Mouse (Mus musculus): ENCODE measurements around the gene Mas1. TPM values are rescaled to one million over a fixed set of nuclear protein-coding genes. Genes with fewer than 3 reads are reported as not detected.
"Not testable (repeated sequence)": the region's sequence is repeated elsewhere in the genome, so short reads cannot be mapped to it uniquely, and the experiment has no call there.

Gene Mas1
- not detected in 2 replicates for total RNA-seq (2015)
- total RNA-seq (2017), result not detected in 2 replicates

DNA sequence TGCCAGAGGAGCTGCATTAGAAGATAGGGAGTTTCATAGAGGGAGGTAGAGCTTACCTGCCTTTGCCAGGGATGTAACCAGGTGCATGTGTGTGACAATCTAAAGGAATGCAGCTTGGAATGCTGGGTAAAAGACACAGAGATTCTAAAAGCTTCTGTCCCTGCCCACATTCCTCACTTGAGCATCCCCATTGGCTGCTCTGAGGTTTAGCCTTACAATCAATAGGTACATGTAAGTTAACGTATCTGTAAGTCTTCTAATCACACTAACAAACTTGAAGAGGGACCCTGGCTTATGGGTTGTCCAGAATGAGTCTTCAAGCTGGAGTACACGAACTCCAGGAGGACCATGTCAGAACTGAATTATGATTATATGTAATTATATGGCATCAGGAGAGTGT is at the start of gene Mas1:
Gene Mas1, minus strand, starts transcription at position 101 of the 400 bp plus-strand sequence.
- no peak for ATAC-seq (replicated peaks; ENCODE audit: poor library complexity)

DNA sequence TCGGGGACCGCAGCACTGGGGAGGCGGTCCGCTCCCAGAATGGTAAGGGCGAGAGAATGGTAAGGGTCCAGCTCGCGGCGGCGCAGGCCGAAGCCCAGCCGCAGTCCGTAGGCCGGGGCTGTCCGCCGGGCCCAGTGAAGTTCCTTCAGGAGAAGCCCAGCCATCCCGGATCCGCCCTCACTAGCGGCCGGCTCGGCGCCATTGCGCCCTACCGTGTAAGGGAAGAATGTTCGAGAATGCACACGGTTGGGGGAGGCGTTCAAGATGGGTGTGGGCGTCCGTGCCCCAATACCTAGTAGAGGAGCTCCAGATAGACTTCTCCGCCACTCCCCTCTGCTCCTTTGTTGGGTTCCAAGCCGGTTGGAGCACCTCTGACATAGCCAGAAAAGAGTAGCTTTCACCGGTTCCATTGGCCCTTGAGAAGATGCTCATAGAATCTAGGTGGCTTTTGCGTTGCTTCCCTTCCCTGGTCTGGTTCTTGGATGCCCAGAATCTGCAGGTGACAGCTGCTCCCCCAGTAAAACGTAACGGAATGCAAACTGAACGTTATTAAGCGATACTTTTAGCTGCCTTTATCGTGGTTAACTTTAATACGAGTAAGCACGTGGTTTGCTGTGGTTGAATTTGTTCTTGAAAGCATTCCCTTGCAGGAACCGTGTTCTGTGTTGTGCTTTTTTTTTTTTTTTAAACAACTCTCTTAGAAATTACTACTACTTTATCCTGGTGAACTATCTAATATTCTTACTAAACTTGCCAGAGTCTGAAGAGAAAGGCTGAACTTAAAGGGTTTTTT is 48.8 kb upstream of the Mas1 start:
- peak; percentile 49 for ATAC-seq (replicated peaks; ENCODE audit: poor library complexity)

DNA sequence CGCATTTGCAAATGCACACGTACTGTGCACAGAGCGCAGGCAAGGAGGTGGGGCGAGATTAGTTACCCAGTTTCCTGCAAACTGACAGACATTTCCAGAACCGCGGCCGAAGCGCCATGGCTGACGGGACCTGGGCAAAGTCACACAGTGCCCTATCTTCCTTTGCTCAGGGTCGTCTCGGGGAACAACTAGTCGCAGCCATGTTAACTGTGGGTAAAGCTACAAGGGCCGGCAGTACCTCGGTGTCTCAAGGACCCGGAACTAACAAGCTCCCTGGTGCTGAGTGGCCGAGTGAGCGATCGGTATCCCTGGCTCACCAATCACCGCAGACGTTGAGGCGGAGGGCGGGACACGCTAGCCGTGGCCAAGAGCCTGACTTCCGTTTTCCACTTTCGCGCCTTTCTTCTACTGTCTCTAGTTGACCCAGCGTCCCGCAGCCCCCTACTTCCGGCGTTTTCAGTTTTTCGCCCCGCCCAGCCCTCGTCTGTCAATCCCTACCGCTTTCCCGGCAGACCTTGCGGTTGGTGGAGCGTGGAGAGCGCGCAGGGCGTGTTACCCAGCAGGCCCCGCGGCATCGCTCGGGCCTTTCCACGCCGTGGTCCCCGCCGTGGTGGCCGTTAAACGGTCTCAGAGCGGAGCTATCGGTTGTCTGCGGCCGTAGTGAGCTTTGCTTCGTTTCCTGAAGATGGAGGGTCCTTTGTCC is 48.1 kb upstream of the Mas1 start, which contains the start of gene Mrpl18:
Gene Mrpl18, minus strand, starts transcription at position 465 of the 703 bp plus-strand sequence.
- peak; percentile 92 for ATAC-seq (replicated peaks; ENCODE audit: poor library complexity)

DNA sequence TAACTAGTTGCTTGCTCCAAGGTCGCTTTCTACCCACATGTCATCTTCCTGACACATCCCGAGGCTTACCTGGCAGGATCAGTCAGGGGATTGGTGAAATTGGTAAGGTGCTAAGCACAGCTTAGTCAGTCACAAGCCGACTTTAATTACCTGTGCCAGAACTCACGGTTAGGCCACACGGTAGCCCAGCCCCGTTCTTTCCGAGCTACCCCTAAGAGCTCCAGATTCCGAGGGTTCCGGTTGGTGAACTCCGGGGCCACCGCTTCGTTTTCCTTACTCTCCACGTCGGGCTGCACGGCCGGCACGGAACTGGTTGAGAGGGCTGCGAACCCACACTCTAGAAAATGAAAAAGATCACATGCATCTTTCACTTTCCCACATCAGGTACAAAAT is 47.5 kb upstream of the Mas1 start, which contains the start of gene Tcp1:
Gene Tcp1, plus strand, starts transcription at position 214 of the 393 bp plus-strand sequence.
- ATAC-seq (replicated peaks; ENCODE audit: poor library complexity), result peak; percentile 4

DNA sequence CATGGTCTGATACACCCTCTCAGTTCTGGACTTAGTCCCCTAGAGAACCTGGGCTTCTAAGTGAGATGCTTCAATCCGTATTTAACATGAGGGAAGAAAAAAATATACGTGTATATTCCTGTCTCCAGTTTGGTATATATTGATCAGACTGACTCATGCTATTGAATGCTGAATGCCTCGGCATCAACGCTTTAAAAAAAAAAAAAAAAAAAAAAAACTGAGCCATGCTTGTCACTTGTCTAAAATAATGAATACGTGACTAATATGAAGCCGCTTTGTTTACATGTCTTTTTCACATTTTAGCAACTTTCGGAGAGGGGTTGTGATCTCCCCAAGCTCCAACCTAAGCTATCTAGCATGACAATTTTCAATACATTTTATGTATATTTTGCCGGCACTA is 42.4 kb upstream of the Mas1 start:
- ATAC-seq (replicated peaks; ENCODE audit: poor library complexity), result no peak

DNA sequence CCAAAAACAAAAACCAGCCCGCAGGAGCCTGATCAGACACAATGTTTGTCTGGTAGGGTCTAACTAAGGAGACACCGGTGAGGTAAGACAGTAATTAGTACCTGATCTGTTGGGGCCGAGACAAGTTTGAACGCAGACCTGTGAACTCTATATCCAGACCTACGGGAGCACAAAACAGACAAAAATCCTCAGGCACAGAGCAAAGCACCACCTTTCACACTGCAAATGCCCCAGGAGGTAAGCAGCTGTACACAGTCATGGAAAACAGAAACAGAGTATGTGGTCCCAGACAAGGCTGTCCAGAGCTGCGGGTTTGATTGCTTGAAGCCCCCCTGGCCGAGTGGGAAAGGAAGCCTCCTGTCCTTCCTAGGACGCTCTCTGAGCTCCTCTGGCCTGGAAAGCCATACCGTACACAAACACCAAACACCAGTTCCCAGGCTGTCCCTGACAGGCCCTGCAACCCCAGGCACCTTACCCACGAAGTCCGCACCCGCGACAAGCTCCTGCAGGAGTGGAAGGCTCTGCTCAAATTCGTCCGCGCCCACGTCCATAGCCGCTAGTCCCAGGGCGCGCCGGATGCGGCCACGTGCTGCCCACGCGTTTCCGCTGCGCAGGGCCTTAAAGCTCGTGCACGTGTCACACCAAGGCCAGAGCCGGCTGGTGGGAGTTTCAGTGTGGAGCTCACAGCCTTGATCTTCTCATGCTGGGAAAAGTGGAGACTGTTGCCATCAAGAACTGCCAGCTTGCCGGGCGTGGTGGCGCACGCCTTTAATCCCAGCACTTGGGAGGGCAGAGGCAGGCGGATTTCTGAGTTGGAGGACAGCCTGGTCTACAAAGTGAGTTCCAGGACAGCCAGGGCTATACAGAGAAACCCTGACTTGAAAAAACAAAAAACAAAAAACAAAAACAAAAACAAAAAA is 41.7 kb upstream of the Mas1 start, which contains the start of gene Pnldc1:
Gene Pnldc1, minus strand, starts transcription at position 870 of the 920 bp plus-strand sequence.
- no peak for ATAC-seq (replicated peaks; ENCODE audit: poor library complexity)

DNA sequence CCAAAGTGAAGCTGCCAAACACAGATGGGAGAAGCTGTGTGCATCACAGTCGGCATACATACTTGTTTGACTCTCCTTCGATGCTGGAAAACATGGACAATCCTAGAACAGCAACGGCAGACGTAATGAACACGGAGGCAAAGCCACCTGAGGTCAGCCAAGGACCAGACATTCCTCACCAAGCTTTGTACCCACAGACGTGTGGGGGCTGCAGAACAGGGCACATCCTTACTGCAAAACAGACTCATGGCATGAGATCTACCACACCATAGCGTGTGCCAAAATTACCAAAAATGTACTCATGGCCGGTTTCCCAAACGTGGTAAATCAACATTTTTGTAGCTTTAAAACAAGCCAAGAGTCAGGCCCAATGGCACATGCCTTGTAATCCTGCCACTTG is 38.5 kb upstream of the Mas1 start:
- no peak for ATAC-seq (replicated peaks; ENCODE audit: poor library complexity)

DNA sequence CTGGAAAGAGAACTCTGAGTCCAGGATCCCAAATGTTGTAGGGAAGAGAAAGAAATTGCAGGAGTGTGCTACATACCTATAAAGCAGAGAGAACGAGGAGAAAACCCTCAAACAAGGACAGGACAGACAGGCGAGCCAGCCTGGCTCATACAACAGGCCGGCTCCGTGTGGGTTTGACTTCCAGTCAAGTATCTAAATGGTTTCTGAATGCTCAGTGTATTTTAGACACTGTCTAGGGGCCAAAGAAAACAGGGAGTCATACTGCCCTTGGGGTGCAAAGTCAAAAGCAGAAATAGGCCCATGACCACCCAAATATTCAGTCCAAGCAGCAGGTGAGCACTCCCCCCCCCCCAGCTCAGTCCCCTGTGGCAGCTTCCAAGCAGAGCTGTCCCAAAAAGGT is 37.9 kb upstream of the Mas1 start:
- no peak for ATAC-seq (replicated peaks; ENCODE audit: poor library complexity)

DNA sequence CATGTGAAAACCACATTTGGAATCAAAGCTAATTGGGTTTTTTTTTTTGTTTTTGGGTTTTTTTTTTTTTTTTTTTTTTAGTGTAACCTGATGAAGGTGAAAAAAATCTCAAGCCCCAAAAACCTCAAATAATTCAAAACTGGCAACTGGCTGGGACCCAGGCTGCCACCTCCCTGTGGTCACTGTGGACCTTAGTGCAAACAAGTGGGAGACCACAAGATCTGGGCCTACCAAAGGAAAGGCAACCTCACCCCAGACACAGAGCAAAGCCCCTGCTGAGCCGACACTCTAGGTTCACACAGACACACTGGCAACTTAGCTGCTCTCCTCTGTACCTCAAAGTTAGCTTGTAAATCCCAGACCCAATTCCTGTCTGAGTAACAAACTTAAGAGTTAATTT is 36.4 kb upstream of the Mas1 start:
- no peak for ATAC-seq (replicated peaks; ENCODE audit: poor library complexity)

DNA sequence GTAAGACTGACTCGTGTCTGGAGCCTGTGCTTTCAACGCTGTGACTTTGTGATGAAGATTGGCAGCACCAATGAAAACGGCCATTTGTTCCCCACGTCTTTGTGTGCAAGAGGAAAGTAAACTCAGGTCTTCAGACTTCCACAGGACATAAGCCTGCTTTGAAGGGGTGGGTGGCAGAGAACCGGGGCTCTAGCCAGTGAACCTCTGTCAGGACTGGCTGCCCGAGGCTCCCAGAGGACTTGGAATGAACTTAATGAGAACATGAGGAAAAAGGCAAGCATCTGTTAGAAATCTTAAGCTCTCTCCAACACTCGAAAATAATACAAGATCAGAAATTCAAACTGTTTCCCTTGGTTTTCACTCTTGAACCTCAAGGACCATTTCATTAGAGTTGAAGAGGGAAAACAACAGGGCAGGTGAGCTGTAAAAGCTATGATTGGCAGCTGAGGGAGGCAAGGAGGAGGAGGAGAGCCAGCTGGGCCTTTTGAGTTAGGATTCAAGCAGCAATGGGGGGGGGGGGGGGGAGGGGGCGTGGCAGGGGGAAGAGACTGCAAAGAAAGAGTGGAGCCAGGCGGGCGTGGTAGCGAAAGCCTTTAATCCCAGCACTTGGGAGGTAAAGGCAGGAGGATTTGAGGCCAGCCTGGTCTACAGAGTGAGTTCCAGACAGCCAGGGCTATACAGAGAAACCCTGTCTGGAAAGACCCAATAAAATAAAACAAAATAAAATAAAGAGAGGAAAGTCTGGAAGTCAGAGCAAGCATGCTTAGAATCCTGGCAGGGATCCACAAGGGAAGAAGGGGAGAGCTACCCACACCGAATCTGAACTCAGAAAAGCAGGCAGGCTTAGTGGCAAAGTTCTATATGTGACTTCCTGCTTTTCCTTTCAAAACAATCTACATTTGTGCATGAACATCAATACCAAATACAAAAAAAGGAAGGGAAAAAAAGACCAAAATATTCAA is 35.7 kb upstream of the Mas1 start:
- no peak for ATAC-seq (replicated peaks; ENCODE audit: poor library complexity)

DNA sequence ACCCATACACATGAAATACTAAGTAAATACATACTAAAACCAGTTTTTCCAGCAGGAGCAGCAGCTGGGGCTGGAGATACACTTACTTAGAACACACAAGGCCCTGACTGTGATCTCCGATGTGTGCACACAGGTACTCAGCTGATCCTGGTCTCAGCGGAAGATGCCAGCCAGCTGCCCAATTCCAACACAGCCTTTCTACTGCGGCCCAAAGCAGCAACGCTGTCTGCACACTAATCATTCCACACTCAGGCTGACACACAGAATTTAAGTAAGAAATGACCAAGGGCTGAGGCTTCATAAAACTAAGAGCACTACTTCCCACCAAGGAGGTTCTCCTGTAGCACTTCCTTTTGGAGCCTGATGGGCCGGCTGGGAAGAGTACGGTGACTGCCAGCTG is 34.3 kb upstream of the Mas1 start:
- no peak for ATAC-seq (replicated peaks; ENCODE audit: poor library complexity)

DNA sequence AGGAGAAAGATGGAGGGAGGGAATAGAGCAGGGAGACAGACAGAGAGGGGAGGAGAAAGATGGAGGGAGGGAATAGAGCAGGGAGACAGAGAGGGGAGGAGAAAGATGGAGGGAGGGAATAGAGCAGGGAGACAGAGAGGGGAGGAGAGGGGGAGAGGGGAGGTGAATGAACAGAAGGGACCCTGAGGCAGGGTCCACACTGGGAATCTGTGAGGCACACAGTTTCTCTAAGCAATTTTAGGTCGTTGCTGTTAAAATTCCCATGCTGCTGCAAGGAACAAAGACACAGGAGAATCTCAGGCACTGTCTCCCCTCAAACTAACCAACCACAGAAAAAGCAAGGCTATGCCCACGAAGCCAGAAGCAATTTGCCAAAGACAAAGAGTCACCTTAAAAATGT is 30.7 kb upstream of the Mas1 start:
- ATAC-seq (replicated peaks; ENCODE audit: poor library complexity), result not testable (repeated sequence)

DNA sequence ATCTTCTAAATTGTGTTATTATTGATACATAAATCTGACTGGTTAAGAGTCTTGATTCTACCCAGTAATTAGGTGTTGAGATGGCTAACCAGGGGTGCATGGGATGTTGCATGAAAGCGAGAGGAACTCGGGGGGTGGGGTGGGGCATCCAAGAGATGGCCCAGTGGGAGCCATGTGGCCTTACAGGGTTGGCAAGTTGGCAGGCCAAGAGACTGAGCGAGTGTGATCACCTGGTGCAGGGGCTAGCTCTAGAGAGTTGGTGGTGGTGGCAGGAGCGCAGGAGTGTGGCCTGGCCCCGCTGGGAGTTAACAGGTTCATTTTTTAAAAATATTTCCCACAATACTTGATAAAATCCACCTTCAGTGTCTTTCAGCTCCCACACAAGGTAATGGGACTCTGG is 29.7 kb upstream of the Mas1 start:
- ATAC-seq (replicated peaks; ENCODE audit: poor library complexity), result no peak

DNA sequence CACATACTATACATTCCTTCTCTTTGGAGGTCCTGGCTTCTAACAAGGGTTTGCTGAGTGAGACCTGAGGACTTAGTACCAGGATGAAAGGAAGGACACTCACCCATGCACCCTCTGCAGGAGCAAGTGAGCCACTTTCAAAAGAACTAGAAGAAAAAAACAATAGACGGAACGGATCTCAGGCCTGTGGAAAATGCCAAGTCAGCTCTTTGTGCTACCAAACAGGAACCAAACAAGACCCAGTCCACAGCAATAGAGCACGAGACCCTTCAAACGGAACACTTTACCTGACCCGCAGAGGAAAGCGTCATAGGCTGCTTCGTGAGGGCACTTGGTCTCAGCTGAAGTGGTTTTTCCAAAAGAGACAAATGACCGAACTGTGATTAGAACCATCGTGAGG is 24.1 kb upstream of the Mas1 start:
- ATAC-seq (replicated peaks; ENCODE audit: poor library complexity), result no peak

DNA sequence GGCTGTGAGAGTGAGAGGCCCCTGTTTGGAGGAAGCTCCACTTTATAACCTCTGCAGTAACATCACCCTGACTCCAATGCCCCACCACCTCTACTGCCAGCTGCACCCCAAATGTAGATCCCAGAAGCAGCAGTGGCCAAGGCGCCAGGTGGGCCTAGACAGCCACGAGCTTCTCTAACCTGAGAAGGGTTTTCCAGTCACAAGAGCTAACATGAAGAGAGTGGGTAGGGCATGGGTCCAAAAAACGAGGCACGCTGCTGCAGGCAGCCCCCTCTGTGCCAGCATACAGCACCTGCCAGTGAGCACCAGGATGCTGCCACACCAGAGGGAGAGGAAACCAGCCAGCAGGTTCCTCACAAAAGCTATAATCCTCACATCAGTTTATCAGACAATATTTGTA is 23.1 kb upstream of the Mas1 start:
- ATAC-seq (replicated peaks; ENCODE audit: poor library complexity), result no peak

DNA sequence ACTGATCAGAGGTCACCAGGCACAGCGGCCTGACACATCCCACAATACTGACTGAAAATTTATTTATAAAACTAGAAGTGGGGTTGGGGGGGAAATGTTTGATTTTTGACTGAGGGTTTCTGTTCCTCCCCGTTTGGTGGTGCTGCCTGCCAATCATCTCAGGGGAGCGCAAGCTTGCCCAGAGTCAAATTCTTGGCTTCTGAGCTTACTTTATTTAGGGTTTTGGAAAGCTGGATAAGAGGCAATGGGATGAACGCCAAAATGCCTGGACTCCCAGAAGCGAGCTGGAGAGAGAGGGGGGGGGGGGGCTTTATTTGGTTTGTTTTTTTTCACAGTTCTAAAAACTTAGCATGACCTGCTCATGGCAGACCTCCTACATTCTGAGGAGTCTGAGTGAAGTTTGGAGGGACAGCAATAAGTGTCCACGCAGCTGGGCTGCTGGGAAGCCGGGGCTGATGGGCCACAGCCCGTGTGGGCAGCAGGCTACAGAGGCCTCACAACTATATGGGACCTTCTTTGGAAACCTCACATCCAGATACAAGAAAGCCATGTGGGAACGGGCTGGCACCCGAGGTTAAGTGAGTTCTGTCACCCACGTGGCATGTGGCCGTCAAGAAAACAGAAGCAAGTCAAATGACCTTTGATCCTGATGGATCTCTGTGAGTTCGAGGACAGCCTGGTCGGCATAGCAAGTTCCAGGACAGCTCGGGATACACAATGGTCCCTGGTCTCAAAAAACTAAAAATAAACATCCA is 19.3 kb upstream of the Mas1 start:
- no peak for ATAC-seq (replicated peaks; ENCODE audit: poor library complexity)

DNA sequence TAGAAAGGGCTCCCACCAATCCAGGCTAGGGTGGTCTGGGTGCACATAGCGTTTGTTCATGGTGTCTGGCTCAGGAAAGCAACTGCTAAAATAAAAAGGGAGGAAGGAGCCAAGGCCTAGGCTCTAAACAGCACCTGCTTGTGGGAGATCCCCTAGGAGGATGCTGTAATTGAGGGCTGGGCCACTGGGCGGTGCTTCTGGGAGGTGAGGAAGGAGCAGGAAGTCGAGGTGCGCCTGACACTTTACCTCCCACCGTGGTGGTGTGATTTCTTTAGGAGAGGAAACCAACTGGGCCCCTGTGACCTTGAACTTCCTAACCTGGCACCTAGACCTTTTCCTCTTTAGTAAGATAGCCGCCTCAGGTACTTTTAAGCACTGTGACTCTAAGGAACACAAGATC is 18.7 kb upstream of the Mas1 start:
- 0 out of 2 replicates have a peak, but pooled peaks have one; percentile 50 for ATAC-seq (replicated peaks; ENCODE audit: poor library complexity)

DNA sequence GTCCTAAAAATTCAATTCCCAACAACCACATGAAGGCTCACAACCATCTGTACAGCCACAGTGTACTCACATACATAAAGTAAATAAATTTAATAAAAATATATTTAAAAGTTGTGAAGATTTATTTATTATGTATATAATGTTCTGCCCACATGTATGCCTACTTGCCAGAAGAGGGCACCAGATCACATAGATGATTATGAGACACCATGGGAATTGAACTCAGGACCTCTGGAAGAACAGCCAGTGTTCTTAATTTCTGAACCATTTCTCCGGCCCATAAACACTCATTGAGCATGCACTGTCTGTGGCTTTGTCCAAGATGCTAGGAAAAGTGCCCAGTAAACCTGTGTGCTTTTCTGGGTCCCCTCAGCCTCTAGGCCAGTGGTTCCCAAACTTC is 13.3 kb upstream of the Mas1 start:
- no peak for ATAC-seq (replicated peaks; ENCODE audit: poor library complexity)

DNA sequence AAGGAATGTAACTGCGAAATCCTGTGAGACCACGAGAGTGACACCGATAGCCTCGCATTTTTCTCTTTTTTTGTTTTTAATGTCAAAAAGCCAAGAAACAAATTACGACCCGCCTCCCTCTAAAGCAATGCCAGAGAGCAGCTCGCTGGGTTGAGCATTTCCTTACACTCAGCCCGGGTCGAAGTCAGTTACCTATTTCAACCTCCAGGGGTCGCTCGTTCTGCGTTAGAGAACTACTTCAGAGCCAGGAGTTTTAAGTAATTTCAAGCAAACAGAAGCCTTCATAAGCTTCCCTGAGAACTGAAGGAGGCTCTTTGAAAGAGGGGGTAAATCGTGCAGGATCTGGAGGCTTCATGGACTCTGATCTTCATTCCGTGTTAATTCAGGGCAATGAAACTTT is 12.2 kb upstream of the Mas1 start:
- peak; percentile 93 for ATAC-seq (replicated peaks; ENCODE audit: poor library complexity)
